Mouse (Mus musculus) right cerebral cortex, adult 2 months (tissue): ENCODE results near the gene Gsdma2.

Source experiments
- DNase-seq, 2 experiments: peaks; one replicate each; pipeline ENCODE4 v3.0.0; 2021 to 2022; ENCODE audit warnings: low spot score in 2 of 2

Gsdma2 gene

GRCm38 (mm10) chr11:98701213-98701670 lies 54.7 kb downstream of the Gsdma2 start, which contains the start of gene Csf3:
TSS of gene Csf3 (plus strand) at chr11:98701263.
- no peak for DNase-seq

- no peak for DNase-seq
These were observed 55.8 kb downstream of the Gsdma2 start for GRCm38 (mm10) chr11:98702323-98702722.

- DNase-seq: no peak
These were observed 58.5 kb downstream of the Gsdma2 start for GRCm38 (mm10) chr11:98705021-98705420.
